Mouse (Mus musculus) midbrain, postnatal 0 days (tissue): ENCODE data around the gene Psmd7. TPM values are rescaled to one million over a fixed set of nuclear protein-coding genes. Genes with fewer than 3 reads are reported as not detected.

Experiments used
- ATAC-seq: fragments of 200-750 bp; cut with Nextera tagmentation; 2 replicates; pipeline ENCODE4 v1.8.0; 2017; ENCODE audit warnings: moderate number of reproducible peaks, mild to moderate bottlenecking, moderate TSS enrichment, moderate library complexity; ENCODE audit not compliant: low FRiP score
- DNase-seq: peaks from one replicate; pipeline ENCODE4 v3.0.0-alpha.2; 2015; ENCODE audit warnings: low spot score
- H3K27ac ChIP-seq: fragments of 300-500 bp; sonication (generic); 2 replicates; pipeline ENCODE4 v1.5.1; 2014; ENCODE audit warnings: low read depth, mild to moderate bottlenecking, low read length, mixed read lengths
- H3K27me3 ChIP-seq: fragments of 300-500 bp; sonication (generic); 2 replicates; pipeline ENCODE4 v1.6.1; 2014; ENCODE audit warnings: low read length, control low read depth, mixed read lengths; ENCODE audit not compliant: insufficient read depth
- H3K36me3 ChIP-seq: fragments of 300-500 bp; sonication (generic); 2 replicates; pipeline ENCODE4 v1.6.1; 2014; ENCODE audit warnings: low read length, control low read depth, mixed read lengths; ENCODE audit not compliant: insufficient read depth
- H3K4me1 ChIP-seq: fragments of 300-500 bp; sonication (generic); 2 replicates; pipeline ENCODE4 v1.6.1; 2014; ENCODE audit warnings: mild to moderate bottlenecking, control low read depth, antibody characterized with exemption, low read length, mixed read lengths; ENCODE audit not compliant: insufficient read depth
- H3K4me2 ChIP-seq: fragments of 300-500 bp; sonication (generic); 2 replicates; pipeline ENCODE4 v1.6.1; 2014; ENCODE audit warnings: low read depth, mild to moderate bottlenecking, low read length, mixed read lengths; ENCODE audit not compliant: poor library complexity, severe bottlenecking
- H3K4me3 ChIP-seq: fragments of 300-500 bp; sonication (generic); 2 replicates; pipeline ENCODE4 v1.5.1; 2014; ENCODE audit warnings: low read depth, mild to moderate bottlenecking, low read length, moderate library complexity
- H3K9ac ChIP-seq: fragments of 300-500 bp; sonication (generic); replicated peaks from 2 replicates; pipeline ENCODE4 v1.6.1; 2014; ENCODE audit warnings: mild to moderate bottlenecking, low read length, moderate library complexity, mixed read lengths; ENCODE audit not compliant: poor library complexity, severe bottlenecking
- H3K9me3 ChIP-seq: fragments of 300-500 bp; sonication (generic); 2 replicates; pipeline ENCODE4 v1.6.1; 2016; ENCODE audit warnings: low read length, control low read depth
- CTCF ChIP-seq: IDR thresholded peaks from 2 replicates; pipeline ENCODE4 v1.5.1; 2016; ENCODE audit warnings: antibody characterized with exemption, mild to moderate bottlenecking
- WGBS: fragments of 180-500 bp; shearing (Covaris S2); extraction: QIAGEN DNeasy Blood & Tissue Kit; methylation state at CpG from one replicate; pipeline ENCODE4 v1.1.7; 2014; 5-methylcytosine and 5-hydroxymethylcytosine counted together
- polyA plus RNA-seq: library from polyadenylated mRNA; unstranded; fragments of >200 nt; fragmentation: Nextera tagmentation; extraction: Ambion mirVana; gene quantifications from 2 replicates; pipeline ENCODE4 v1.2.1, GENCODE M21; 2015
- total RNA-seq: library from RNA; depleted of rRNA; stranded (reverse); fragments of >200 nt; gene quantifications from 2 replicates; pipeline ENCODE4 v1.2.3, GENCODE M21; 2014

The Psmd7 gene
- total and polyA plus RNA-seq, 2 experiments from 2014 or later: 38.2 to 268 TPM

DNA sequence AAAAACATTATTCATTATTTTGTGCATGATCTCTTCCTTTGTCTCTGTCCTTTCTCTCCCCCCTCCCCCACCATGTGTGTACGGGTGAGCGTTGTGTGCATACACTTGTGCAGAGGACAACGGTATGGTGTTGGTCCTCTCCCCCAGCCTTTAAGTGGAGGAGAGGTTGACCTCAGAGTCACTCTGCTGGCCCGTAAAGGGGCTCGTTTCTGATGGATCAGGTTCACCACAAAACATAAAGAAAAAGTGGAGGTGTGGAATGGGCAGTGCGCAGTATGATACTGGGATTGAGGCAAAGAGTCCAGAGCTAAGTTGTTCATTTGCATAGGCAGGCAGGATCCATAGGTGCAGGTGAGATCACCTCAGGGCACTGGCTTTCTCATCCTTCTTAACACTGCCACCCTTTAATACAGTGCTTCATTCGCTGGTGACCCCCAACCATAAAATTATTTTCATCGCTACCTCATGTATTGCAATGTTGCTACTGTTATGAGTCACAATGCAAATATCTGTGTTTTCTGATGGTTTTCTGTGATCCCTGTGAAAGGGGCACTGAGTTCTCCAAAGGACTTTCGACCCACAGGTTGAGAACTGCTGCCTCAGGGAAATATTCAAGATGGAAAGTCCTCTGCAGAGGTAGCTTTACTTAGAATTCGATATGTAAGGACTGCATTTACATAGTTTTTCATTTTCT, 33.8 kb upstream of the Psmd7 start:
- WGBS: 93% methylated on average over 10 of the region's 10 CpGs
- H3K4me3 ChIP-seq: no peak overlapping the region
- no peak overlapping the region for H3K27ac ChIP-seq
- no peak overlapping the region for H3K4me2 ChIP-seq
- H3K9me3 ChIP-seq: no peaks in the 10 kb centered on the region
- no peaks in the 10 kb centered on the region for H3K36me3 ChIP-seq
- no peaks in the 10 kb centered on the region for H3K4me1 ChIP-seq
- no peak for DNase-seq
- no peak for ATAC-seq
- no peak overlapping the region for H3K9ac ChIP-seq
- TF ChIP-seq CTCF: no peak
- H3K27me3 ChIP-seq: no peaks in the 10 kb centered on the region

GRCm38 (mm10) chr8:107621136-107621535, 32.9 kb upstream of the Psmd7 start:
- DNase-seq (no peak), ATAC-seq (no peak)
- H3K4me2 ChIP-seq: no peak overlapping the region
- H3K36me3 ChIP-seq: no peaks in the 10 kb centered on the region
- no peaks in the 10 kb centered on the region for H3K9me3 ChIP-seq
- 63% methylated on average over 3 of the region's 3 CpGs for WGBS
- no peaks in the 10 kb centered on the region for H3K27me3 ChIP-seq
- no peak for TF ChIP-seq CTCF
- H3K4me3 ChIP-seq: no peak overlapping the region
- H3K4me1 ChIP-seq: no peaks in the 10 kb centered on the region
- H3K9ac ChIP-seq: no peak overlapping the region
- no peak overlapping the region for H3K27ac ChIP-seq

- no peaks in the 10 kb centered on the region for H3K9me3 ChIP-seq
- no peaks in the 10 kb centered on the region for H3K27me3 ChIP-seq
- H3K36me3 ChIP-seq: no peaks in the 10 kb centered on the region
- no peak for TF ChIP-seq CTCF
- ATAC-seq: no peak
- H3K9ac ChIP-seq: no peak overlapping the region
- H3K4me1 ChIP-seq: no peaks in the 10 kb centered on the region
- no peak overlapping the region for H3K27ac ChIP-seq
- no peak for DNase-seq
- H3K4me2 ChIP-seq: no peak overlapping the region
- no peak overlapping the region for H3K4me3 ChIP-seq
- WGBS: 87% methylated on average over 10 of the region's 10 CpGs
Observed at GRCm38 (mm10) chr8:107618499-107618898, 30.2 kb upstream of the Psmd7 start.

- Histone ChIP-seq H3K4me3 (no peak overlapping the region), H3K4me1 (no peaks in the 10 kb centered on the region), H3K36me3 (no peaks in the 10 kb centered on the region), H3K27ac (no peak overlapping the region), H3K9ac (no peak overlapping the region), H3K27me3 (no peaks in the 10 kb centered on the region), H3K4me2 (no peak overlapping the region), H3K9me3 (no peaks in the 10 kb centered on the region)
- ATAC-seq: no peak
- DNase-seq: no peak
- WGBS: 88% methylated on average over 6 of the region's 6 CpGs
- no peak for TF ChIP-seq CTCF
Observed at GRCm38 (mm10) chr8:107613411-107613810, 25.1 kb upstream of the Psmd7 start.

DNA sequence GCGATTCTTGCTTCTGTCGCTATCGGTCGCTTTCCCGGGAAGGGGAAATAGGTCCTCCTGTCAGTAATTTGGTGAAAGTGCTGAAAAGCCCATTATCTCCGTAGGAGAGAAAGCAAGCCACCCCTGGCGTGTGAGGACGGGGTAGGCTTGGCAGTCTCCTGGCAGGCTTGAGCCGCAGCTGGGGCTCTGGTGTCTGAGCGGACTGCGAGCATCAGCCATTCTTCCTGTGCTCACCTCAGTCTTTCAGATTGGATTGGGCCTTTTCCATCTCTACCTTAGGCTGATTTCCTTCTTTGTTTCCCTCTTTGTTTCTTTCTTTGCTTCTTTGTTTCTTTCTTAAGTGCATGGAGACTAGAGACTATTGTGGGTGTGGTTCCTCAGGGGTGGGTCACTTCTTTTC, 22.6 kb upstream of the Psmd7 start:
- 49% methylated on average over 11 of the region's 11 CpGs for WGBS
- no peak for TF ChIP-seq CTCF
- Histone ChIP-seq H3K4me2 (no peak overlapping the region), H3K36me3 (no peaks in the 10 kb centered on the region), H3K27me3 (no peaks in the 10 kb centered on the region), H3K9me3 (no peaks in the 10 kb centered on the region), H3K4me1 (no peaks in the 10 kb centered on the region), H3K27ac (no peak overlapping the region), H3K9ac (no peak overlapping the region), H3K4me3 (no peak overlapping the region)
- ATAC-seq (no peak), DNase-seq (no peak)

GRCm38 (mm10) chr8:107608751-107609150, 20.5 kb upstream of the Psmd7 start:
- H3K4me1 ChIP-seq: no peaks in the 10 kb centered on the region
- no peak overlapping the region for H3K4me2 ChIP-seq
- 45% methylated on average over 7 of the region's 7 CpGs for WGBS
- ATAC-seq: no peak
- H3K36me3 ChIP-seq: no peaks in the 10 kb centered on the region
- H3K9ac ChIP-seq: no peak overlapping the region
- no peaks in the 10 kb centered on the region for H3K9me3 ChIP-seq
- H3K27ac ChIP-seq: no peak overlapping the region
- TF ChIP-seq CTCF: no peak
- H3K4me3 ChIP-seq: no peak overlapping the region
- DNase-seq: no peak
- no peaks in the 10 kb centered on the region for H3K27me3 ChIP-seq
